Comparison of ENCODE assay signal across 12 mouse cellular contexts in the genomic region with DNA sequence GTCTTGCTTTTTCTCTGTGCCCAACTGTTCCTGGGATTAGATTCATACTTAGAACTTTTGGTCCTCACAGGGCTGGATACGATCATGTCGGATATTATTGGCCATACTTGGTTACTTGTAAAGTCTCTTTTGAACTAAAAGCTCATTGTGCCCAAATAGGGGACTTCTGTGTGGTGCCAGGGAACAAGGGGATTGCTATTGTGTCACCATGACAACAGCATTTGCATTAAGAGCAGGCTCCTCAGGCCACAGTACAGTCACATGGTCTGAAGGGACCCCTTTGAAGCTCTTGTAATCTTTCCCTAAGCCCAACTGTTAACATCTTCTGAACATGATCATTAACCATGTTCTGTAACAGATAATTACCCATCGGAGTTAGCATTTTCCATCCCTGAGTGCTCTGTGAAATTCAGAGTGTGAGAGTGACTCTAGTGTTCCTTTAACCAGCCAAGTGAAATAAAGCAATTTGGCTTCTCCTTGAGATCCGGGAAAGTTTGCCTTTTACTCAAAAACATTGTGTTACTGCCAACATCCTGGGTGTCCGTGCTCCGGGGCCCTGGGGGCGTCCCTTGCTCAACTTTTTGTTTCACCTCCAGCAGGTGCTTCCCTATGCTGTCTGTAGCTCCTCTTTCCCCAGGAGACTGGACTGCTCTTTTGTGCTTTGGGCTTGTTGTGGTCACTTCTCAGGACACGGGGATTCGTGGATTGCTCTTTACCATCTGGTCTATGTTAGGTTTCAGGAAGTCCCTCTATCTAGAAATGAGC.
DNase-seq lines count a peak whose midpoint lies in the region; ATAC-seq and TF ChIP-seq lines count a peak whose summit lies in the region.
"Had no signal": no experiment of that assay in that cellular context is flagged by ENCODE, and none has a peak within 500 bp of the region (broad histone marks: within the 10 kb centered on the region; RNA-seq: fewer than 3 reads in every experiment).

No protein-coding gene starts in this region.

- H3K9ac ChIP-seq in midbrain, embryonic 12.5 days (replicated peaks) = no peak overlapping the region
- H3K9ac ChIP-seq: liver, embryonic 13.5 days had no signal

- DNase-seq in testis, postnatal 14 days (ENCODE audit: low spot score) = no peak
- DNase-seq in gonadal fat pad, adult 2 months (ENCODE audit: low read depth) = peak; percentile 17
- peak; percentile 54 for DNase-seq in retina, postnatal 1 day
- DNase-seq in cerebellum, adult 9-11 months = no peak
- no peak for DNase-seq in cerebellum, adult 11-12 months
- no peak for DNase-seq in spleen, adult 18-20 months
- DNase-seq: cerebellum, postnatal 10 days; liver, embryonic 13.5 days had no signal

- TF ChIP-seq POLR2A in testis, adult 2 months (IDR thresholded peaks at IDR 0.05; ENCODE audit: control insufficient read depth, low read depth, low read length) = no peak

- peak; percentile 86 for ATAC-seq in midbrain, embryonic 12.5 days (ENCODE audit: low FRiP score, low read depth)
- ATAC-seq: Patski had no signal

- no peaks in the 10 kb centered on the region for H3K27me3 ChIP-seq in testis, adult 2 months (ENCODE audit: control insufficient read depth, insufficient read depth, low read length)
- peaks cover 41% of the 10 kb centered on the region for H3K27me3 ChIP-seq in midbrain, embryonic 12.5 days
- H3K27me3 ChIP-seq: liver, embryonic 13.5 days; Patski had no signal

- no peaks in the 10 kb centered on the region for H3K36me3 ChIP-seq in testis, adult 2 months (ENCODE audit: control insufficient read depth, insufficient read depth, low read length)
- H3K36me3 ChIP-seq in midbrain, embryonic 12.5 days = no peaks in the 10 kb centered on the region
- H3K36me3 ChIP-seq: liver, embryonic 13.5 days had no signal

- 15% methylated on average over 9 of the region's 9 CpGs for WGBS in midbrain, embryonic 12.5 days

- peak overlapping the region; percentile 16; the same call in 1 of the 2 replicates for H3K4me2 ChIP-seq in midbrain, embryonic 12.5 days (replicated peaks)
- H3K4me2 ChIP-seq: liver, embryonic 13.5 days had no signal

- no peak overlapping the region for H3K27ac ChIP-seq in testis, adult 2 months (ENCODE audit: control insufficient read depth, insufficient read depth, low read depth, low read length)
- H3K27ac ChIP-seq in midbrain, embryonic 12.5 days (replicated peaks) = 0 out of 2 replicates have a peak overlapping the region, but pooled peaks have one; percentile 6
- H3K27ac ChIP-seq: liver, embryonic 13.5 days had no signal

- no peak for TF ChIP-seq CTCF in testis, adult 2 months (IDR thresholded peaks at IDR 0.05; ENCODE audit: control insufficient read depth, insufficient read depth, insufficient replicate concordance, low read depth, low read length)

- peaks cover 2% of the 10 kb centered on the region; the same call in 1 of the 2 replicates for H3K4me1 ChIP-seq in testis, adult 2 months (ENCODE audit: control insufficient read depth, insufficient read depth, low read length)
- peaks cover 42% of the 10 kb centered on the region for H3K4me1 ChIP-seq in midbrain, embryonic 12.5 days
- H3K4me1 ChIP-seq: liver, embryonic 13.5 days had no signal

- H3K9me3 ChIP-seq in midbrain, embryonic 12.5 days = no peaks in the 10 kb centered on the region
- H3K9me3 ChIP-seq: liver, embryonic 13.5 days had no signal

- H3K4me3 ChIP-seq in testis, adult 2 months (ENCODE audit: control insufficient read depth, low read depth, low read length) = peak overlapping the region; percentile 8
- H3K4me3 ChIP-seq in midbrain, embryonic 12.5 days = no peak overlapping the region
- H3K4me3 ChIP-seq: erythroblast, embryonic 14.5 days; liver, embryonic 13.5 days had no signal

Comparison
In these comparisons a context has a peak if more than half of its experiments do, and no peak if none do; other contexts are left out.
1. DNase-seq: peak in gonadal fat pad, adult 2 months (single experiment) and retina, postnatal 1 day (single experiment); none in testis, postnatal 14 days (single experiment), cerebellum, adult 9-11 months (single experiment), cerebellum, adult 11-12 months (single experiment) and spleen, adult 18-20 months (0 of 2).